Mouse (Mus musculus) Patski (cell line): ENCODE data around the gene Jtb. TPM values are rescaled to one million over a fixed set of nuclear protein-coding genes. Genes with fewer than 3 reads are reported as not detected.

ENCODE experiments used
- ATAC-seq: fragments of 100-300 bp; one replicate; pipeline ENCODE4 v1.8.0; 2021
- CTCF ChIA-PET: fragments of 350-600 bp; sonication (Branson Sonifier 250); formaldehyde crosslinking; loops from one replicate; lab custom pipeline; 2022; ENCODE audit warnings: inconsistent platforms; lab: Charles Lee
- POLR2A ChIA-PET: fragments of 350-600 bp; sonication (Branson Sonifier 250); formaldehyde crosslinking; loops from one replicate; lab custom pipeline; 2022; ENCODE audit warnings: antibody characterized with exemption, inconsistent platforms; lab: Charles Lee
- DNase-seq: peaks from one replicate; pipeline ENCODE4 v3.0.0-alpha.2; 2011; ENCODE audit warnings: low read depth, low spot score
- H3K27me3 ChIP-seq: fragments of 371-371 bp; one replicate; pipeline ENCODE4 v1.5.1; 2021
- CTCF ChIP-seq: fragments of 100-300 bp; IDR thresholded peaks from one replicate; pipeline ENCODE4 v1.5.1; 2021
- in situ Hi-C: fragments of 300-500 bp; cut with MboI; formaldehyde crosslinking; loops from 3 replicates; pipeline ENCODE4 v1.11.1; 2018; ENCODE audit warnings: low pct_unique_long_range_greater_than_20kb, mixed read lengths
- polyA plus RNA-seq: library from polyadenylated mRNA; unstranded; gene quantifications from one replicate; pipeline ENCODE4 v1.2.3, GENCODE M21; 2021

The Jtb gene
- polyA plus RNA-seq, result 108 TPM

DNA sequence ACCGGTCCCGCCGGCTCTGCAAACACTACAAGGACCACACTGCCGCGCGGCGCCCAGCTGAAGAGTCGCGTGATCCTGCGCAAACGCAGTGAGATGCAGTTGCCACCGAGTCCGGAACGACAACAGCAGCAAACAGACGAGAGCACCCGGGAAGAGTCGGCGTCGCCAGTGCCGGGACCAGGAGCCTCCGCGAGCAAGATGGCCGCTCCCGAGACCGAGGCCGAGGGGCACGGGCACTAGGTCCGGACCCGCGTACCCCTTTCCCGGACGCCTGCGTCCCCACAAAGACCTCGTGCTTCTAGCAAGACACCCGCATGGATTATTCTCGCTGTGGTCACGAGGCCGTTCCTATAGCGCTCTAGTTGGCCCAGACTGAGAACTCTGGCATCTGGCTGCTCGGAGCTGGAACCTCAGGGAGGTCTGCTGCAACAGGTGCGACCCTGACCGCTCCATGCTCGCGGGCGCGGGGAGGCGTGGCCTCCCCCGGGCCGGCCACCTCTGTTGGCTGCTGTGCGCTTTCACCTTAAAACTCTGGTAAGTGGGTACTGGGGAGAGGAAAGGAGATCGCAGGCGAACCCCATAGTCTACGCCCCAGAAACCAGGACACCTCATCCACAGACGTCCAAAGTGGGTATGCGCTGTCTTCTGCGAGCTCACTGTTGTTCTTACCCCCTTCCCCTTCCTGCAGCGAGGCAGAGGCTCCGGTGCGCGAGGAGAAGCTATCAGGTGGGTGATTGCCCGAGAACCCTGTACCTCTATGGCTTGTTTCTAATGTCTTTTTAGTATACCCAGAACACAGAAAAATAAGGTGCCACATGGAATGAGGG lies at the start of gene Jtb:
Jtb (plus strand) TSS at position 91 of the 827 bp plus-strand sequence.
- no peaks in the 10 kb centered on the region for H3K27me3 ChIP-seq
- ChIA-PET POLR2A (interaction anchor here (1.7 to 2.5 kb wide), 2 partner anchors 12 to 16 kb away, joined by 9 to 18 read pairs; partner anchors contain the start of gene Slc39a1), CTCF (interaction anchor here (0.9 to 2.2 kb wide), 8 partner anchors 10 to 154 kb away, joined by 3 to 9 read pairs (median 4); partner anchors contain the start of genes Rab13, Rps27 and Slc39a1)
- ATAC-seq, result peak; percentile 99
- peak; percentile 94 for DNase-seq
- TF ChIP-seq CTCF, result no peak
- in situ Hi-C loops, result no loop called here

DNA sequence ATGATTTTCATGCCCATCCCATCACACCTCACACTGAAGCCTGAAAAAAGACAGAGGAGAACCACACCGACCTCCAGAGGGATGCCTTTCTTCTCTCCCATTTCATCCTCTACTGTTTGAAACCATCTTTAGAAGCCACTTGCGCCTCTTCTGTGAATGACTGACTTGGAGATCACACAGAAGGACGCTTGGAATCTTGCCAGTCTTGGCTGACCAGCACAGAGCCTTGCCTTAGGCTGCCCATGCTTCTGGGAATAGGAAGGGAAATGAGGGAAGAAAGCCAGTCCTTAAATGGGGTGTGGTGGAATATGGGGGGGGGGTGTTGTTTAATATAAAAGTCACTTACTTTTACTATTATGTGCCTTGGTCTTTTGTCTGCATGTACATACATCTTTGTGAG lies 47.8 kb upstream of the Jtb start:
- in situ Hi-C loops, result no loop called here
- ChIA-PET POLR2A (interaction anchor here (0.6 kb wide), 2 partner anchors 20 to 250 kb away, joined by 4 read pairs; no protein-coding TSS in a partner anchor), CTCF (no interaction called here)
- ATAC-seq (no peak), DNase-seq (no peak)
- no peak for TF ChIP-seq CTCF
- no peaks in the 10 kb centered on the region for H3K27me3 ChIP-seq

DNA sequence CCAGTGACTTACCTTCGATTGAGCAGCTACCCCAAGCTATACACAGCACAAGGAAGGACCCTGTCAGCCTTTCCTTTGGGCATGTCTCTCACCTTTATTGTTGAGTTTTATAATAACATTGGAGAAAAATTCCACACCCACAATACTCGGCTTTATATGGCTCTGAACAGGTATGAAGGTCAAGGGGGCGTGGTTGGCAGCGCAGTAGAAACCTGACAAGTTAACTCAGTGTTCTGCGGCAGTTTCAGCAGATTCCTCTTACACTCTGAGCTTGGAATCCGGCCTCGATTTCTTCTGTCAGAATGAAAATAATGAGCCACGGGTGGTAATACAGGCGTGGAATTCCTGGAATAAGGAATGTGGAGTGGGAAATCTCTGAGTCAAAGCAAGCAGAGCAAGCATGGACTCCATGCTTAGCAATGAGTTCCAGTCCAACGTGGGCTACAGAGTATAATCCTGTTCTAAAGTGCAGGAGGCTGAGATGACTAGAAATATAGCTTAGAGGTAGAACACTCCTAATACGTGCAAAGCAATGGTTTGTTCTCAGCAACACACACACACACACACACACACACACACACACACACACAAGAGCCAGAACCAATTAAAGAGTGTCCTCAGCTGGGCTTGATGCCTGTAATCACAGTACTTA lies 40.4 kb upstream of the Jtb start:
- DNase-seq (no peak), ATAC-seq (no peak)
- in situ Hi-C loops, result no loop called here
- no peaks in the 10 kb centered on the region for H3K27me3 ChIP-seq
- no peak for TF ChIP-seq CTCF
- ChIA-PET POLR2A (no interaction called here), CTCF (interaction anchor here (0.8 to 3.2 kb wide), 4 partner anchors 9 to 56 kb away, joined by 3 to 20 read pairs (median 4); no protein-coding TSS in a partner anchor)

DNA sequence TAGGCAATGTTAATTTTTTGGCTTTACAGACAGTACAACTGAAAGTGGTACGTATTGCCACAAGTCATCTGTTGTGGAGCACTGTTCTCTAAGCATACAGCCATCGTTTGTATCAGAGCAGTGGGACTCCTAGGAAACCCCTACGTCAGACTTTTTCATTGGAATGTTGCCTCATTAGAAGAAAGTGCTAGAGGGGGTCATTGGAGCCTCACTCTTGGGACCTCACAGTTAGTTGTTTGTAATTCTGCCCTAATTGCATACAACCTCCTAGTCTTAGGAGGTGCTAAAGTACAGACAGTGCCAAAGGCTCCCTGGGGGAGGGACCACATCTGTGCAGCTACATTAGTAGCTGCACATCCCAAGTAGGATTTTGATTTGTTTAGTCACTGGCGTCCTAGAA lies 36.6 kb upstream of the Jtb start:
- no peak for TF ChIP-seq CTCF
- in situ Hi-C loops, result no loop called here
- ATAC-seq, result no peak
- no peaks in the 10 kb centered on the region for H3K27me3 ChIP-seq
- ChIA-PET CTCF (interaction anchor here (1.1 to 2.6 kb wide), 2 partner anchors 10 to 73 kb away, joined by 3 to 7 read pairs; no protein-coding TSS in a partner anchor), POLR2A (no interaction called here)
- DNase-seq, result no peak

DNA sequence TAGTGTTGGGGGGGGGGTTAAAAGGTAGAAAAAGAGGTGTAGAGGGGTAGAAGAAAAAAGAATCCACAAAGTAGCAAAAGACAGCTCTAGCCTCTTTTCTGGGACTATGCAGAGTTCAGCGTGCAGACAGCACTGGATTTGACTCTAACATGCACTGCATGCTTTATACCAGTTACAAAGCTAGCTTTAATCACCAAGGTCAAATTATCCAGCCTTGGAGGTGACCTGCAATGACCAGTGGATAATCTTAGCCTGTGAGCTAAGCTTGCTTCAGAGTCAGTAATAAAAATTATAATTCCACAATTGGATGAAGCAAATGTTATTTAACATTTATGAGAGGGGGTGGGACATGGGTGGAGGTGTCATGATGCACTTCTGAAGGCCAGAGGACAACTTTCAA lies 35.8 kb upstream of the Jtb start:
- no peaks in the 10 kb centered on the region for H3K27me3 ChIP-seq
- in situ Hi-C loops, result no loop called here
- DNase-seq, result no peak
- ATAC-seq, result no peak
- CTCF ChIA-PET, result interaction anchor here (1.0 to 2.6 kb wide), 4 partner anchors 9 to 74 kb away, joined by 3 to 7 read pairs (median 4); no protein-coding TSS in a partner anchor
- POLR2A ChIA-PET, result no interaction called here
- no peak for TF ChIP-seq CTCF

DNA sequence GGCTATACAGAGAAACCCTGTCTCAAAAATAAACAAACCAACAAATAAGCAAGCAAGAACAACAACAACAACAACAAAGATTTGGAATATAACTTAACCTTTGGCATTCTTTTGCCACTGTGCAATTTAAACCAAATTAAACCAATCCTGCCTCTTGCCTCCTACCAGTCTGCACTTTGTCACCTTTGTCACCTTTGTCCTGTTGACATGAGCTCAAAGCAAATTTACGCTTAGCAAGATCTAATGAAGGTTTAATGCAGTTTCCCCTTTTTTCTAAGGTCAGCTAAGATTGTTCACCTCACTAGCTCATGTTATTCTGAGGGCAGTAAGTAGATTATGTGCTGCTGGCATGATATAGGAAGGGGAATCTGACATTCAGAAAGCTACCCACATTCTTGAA lies 33.8 kb upstream of the Jtb start:
- CTCF ChIA-PET, result interaction anchor here (0.6 to 1.6 kb wide), 5 partner anchors 8 to 120 kb away, joined by 3 to 4 read pairs (median 3); no protein-coding TSS in a partner anchor
- ATAC-seq, result no peak
- in situ Hi-C loops, result no loop called here
- no peak for TF ChIP-seq CTCF
- DNase-seq, result no peak
- no peaks in the 10 kb centered on the region for H3K27me3 ChIP-seq
- POLR2A ChIA-PET, result interaction anchor here (0.5 kb wide), 1 partner anchor 79 kb away, joined by 4 read pairs; no protein-coding TSS in a partner anchor

DNA sequence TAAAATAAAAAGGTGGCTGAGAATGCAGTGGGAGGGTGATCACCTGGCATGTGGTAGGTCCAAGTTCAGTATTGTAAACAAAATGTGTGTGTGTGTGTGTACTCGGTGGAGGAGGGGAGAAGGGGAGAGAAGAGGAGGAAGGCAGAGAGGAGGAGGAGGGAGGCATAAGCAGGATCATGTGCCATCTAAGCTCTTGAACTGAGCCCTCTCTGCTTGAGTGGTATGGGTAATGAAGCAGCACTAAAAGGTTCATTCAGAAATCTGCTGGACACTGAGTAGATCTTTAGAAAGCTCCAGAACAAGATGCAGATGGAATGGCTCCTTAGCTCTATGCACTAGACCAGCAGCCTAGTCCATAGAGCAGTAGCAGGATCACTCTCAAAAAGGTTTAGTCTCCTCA lies 28.5 kb upstream of the Jtb start:
- ChIA-PET CTCF (interaction anchor here (1.0 to 2.4 kb wide), 7 partner anchors 10 to 70 kb away, joined by 3 to 12 read pairs (median 3); no protein-coding TSS in a partner anchor), POLR2A (interaction anchor here (1.0 to 2.6 kb wide), 3 partner anchors 10 to 123 kb away, joined by 3 to 9 read pairs (median 3); partner anchors contain the start of genes Rab13 and Rps27)
- H3K27me3 ChIP-seq, result no peaks in the 10 kb centered on the region
- ATAC-seq, result no peak
- DNase-seq, result peak; percentile 35
- no peak for TF ChIP-seq CTCF
- in situ Hi-C loops, result no loop called here

DNA sequence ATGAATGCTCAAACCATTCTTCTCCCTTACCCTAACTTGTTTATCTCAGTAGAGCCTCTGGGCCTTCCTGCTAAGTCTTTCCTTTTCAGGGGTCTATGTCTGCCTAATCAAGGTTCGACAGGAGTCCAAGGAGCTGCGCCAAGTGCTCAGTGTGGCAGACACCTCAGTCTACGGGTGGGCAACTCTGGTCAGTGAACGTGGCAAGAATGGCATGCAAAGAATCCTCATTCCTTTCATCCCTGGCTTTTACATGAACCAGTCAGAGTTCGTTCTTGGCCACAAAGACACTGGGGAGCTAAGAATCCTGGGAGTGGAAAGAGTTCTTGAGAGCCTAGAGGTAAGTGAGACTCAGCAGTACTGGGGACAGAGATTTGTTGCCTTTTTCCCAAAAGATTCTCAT lies 27.8 kb upstream of the Jtb start:
- ATAC-seq (peak; percentile 97), DNase-seq (peak; percentile 97)
- ChIA-PET POLR2A (interaction anchor here (0.5 to 2.6 kb wide), 4 partner anchors 9 to 1800 kb away, joined by 3 to 9 read pairs (median 4); no protein-coding TSS in a partner anchor), CTCF (interaction anchor here (0.9 to 2.4 kb wide), 9 partner anchors 8 to 134 kb away, joined by 3 to 12 read pairs (median 3); no protein-coding TSS in a partner anchor)
- TF ChIP-seq CTCF, result no peak
- H3K27me3 ChIP-seq, result no peaks in the 10 kb centered on the region
- in situ Hi-C loops, result no loop called here

DNA sequence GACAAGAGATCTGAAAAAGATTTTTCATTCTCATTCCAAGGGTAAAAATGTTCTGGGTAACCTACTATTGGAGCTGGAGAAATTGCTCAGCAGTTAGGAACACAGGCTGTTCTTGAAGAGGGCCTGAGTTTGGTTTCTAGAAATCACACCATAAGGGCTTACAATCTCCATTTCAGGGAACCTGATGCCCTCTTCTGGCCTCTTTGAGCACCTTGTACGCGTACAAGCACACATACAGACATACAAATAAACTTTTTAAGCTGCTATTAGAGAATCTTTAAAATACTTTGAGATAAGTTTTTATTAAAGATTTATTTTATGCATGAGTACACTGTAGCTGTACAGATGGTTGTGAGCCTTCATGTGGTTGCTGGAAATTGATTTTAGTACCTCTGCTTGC lies 26.8 kb upstream of the Jtb start:
- in situ Hi-C loops, result no loop called here
- ChIA-PET CTCF (interaction anchor here (0.9 to 2.0 kb wide), 8 partner anchors 9 to 169 kb away, joined by 3 to 7 read pairs (median 4); no protein-coding TSS in a partner anchor), POLR2A (interaction anchor here (2.6 kb wide), 1 partner anchor 8 kb away, joined by 9 read pairs; no protein-coding TSS in a partner anchor)
- DNase-seq, result no peak
- no peaks in the 10 kb centered on the region for H3K27me3 ChIP-seq
- peak; percentile 58 for TF ChIP-seq CTCF
- ATAC-seq, result no peak

DNA sequence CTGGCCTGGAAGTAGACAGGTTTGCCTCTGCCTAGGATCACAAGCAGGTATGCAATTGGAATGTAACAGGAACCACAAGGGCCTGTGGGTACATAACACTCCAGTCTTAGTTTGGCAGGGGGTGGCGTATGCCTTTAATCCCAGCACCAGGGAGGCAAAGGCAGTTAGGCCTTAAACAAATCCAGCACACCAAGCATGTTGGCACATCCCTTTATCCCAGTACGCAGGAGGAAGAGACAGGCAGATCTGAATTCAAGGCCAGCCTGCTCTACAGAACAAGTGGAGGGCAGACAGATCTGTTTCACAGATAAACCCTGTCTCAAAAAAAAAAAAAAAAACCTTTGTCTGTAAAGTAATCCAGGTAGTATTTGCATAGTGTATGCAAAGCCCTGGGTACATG lies 22.7 kb upstream of the Jtb start:
- DNase-seq (no peak), ATAC-seq (peak; percentile 3)
- H3K27me3 ChIP-seq, result no peaks in the 10 kb centered on the region
- in situ Hi-C loops, result no loop called here
- ChIA-PET CTCF (interaction anchor here (1.0 kb wide), 1 partner anchor 9 kb away, joined by 3 read pairs; no protein-coding TSS in a partner anchor), POLR2A (no interaction called here)
- no peak for TF ChIP-seq CTCF
